Mouse (Mus musculus) embryo, embryonic 9.5 days (tissue): ENCODE measurements around the gene March10.

Source experiments
- DNase-seq: peaks from one replicate; pipeline ENCODE4 v3.0.0-alpha.2; 2017; ENCODE audit errors: extremely low spot score

The March10 gene

GRCm38 (mm10) chr11:105353891-105354280, 102.6 kb downstream of the March10 start:
- no peak for DNase-seq

GRCm38 (mm10) chr11:105352954-105353890, 103.3 kb downstream of the March10 start:
- DNase-seq, result no peak

- no peak for DNase-seq
These were observed 104.4 kb downstream of the March10 start for GRCm38 (mm10) chr11:105352152-105352551.

GRCm38 (mm10) chr11:105350643-105351042, 105.9 kb downstream of the March10 start:
- no peak for DNase-seq

- no peak for DNase-seq
These were observed 106.7 kb downstream of the March10 start for GRCm38 (mm10) chr11:105349780-105350324.

- DNase-seq, result no peak
These were observed 108.0 kb downstream of the March10 start for GRCm38 (mm10) chr11:105348495-105348982.

GRCm38 (mm10) chr11:105347162-105348161, 109.1 kb downstream of the March10 start:
- peak; percentile 70 for DNase-seq

GRCm38 (mm10) chr11:105345284-105345683, 111.3 kb downstream of the March10 start:
- DNase-seq, result peak; percentile 35

GRCm38 (mm10) chr11:105338596-105339390, 117.7 kb downstream of the March10 start:
- DNase-seq, result no peak

GRCm38 (mm10) chr11:105333867-105334670, 122.5 kb downstream of the March10 start:
- DNase-seq, result no peak

- DNase-seq, result peak; percentile 42
These were observed 124.1 kb downstream of the March10 start for GRCm38 (mm10) chr11:105332468-105332867.

- no peak for DNase-seq
These were observed 124.8 kb downstream of the March10 start for GRCm38 (mm10) chr11:105331732-105332131.

GRCm38 (mm10) chr11:105331129-105331528, 125.4 kb downstream of the March10 start:
- DNase-seq, result no peak

- no peak for DNase-seq
These were observed 126.6 kb downstream of the March10 start for GRCm38 (mm10) chr11:105329962-105330361.

- no peak for DNase-seq
These were observed 129.4 kb downstream of the March10 start for GRCm38 (mm10) chr11:105327101-105327500.

- DNase-seq, result no peak
These were observed 133.0 kb downstream of the March10 start for GRCm38 (mm10) chr11:105323530-105323929.

- DNase-seq, result no peak
These were observed 135.4 kb downstream of the March10 start for GRCm38 (mm10) chr11:105321090-105321489.

- DNase-seq, result no peak
These were observed 138.8 kb downstream of the March10 start for GRCm38 (mm10) chr11:105317769-105318168.

GRCm38 (mm10) chr11:105316121-105316520, 140.4 kb downstream of the March10 start:
- no peak for DNase-seq

- no peak for DNase-seq
These were observed 141.2 kb downstream of the March10 start for GRCm38 (mm10) chr11:105315296-105315695.
